Mouse (Mus musculus) thymus, adult 18-20 months (tissue): ENCODE data around the gene Foxo1.

Experiments used
- DNase-seq, 2 experiments: peaks; one replicate each; pipeline ENCODE4 v3.0.0; 2022; ENCODE audit warnings: mixed read lengths in 2 of 2

The Foxo1 gene

GRCm38 (mm10) chr3:52267652-52268486 lies at the start of gene Foxo1:
Foxo1 (plus strand) TSS chr3:52268336.
- DNase-seq = peak; percentile 73 to 81

GRCm38 (mm10) chr3:52218864-52219263 lies 49.3 kb upstream of the Foxo1 start:
- no peak for DNase-seq

DNA sequence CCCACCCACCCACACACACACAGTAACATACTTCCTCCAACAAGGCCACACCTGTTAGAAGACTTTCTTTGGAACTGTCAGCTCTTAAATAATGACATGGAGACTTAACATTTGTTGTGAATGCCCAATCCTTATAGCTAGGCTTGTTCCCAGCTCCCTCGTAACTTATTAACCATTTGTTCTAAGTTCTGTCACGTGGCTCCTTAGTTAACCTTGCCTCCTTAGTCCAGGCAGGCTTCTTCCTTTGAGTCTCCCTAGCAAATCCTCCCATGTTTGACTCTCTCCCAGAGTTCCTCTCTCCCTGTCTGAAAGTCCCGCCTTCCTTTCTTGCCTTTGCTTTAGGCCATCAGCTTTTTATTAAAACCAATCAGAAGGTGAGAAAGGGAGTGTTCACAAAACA lies 47.1 kb upstream of the Foxo1 start:
- no peak for DNase-seq

DNA sequence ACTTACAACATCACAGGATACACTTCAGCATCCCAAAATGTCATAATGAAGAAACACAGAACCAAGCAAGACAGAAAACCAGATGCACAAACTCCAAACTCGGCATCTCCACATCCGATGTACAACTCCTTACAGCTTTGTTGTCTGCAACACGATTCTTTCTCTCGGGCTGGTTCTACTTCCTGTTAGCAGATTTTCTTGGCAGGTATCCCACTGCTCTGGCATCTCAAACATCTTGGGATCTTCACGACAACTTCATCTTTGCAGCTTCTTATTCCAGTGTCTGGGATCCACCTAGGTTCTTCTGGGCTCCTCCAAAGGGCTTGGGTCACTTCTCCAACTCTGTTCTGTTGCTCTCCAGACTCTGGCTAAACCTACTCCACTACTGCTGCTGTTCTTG lies 46.2 kb upstream of the Foxo1 start:
- no peak for DNase-seq

DNA sequence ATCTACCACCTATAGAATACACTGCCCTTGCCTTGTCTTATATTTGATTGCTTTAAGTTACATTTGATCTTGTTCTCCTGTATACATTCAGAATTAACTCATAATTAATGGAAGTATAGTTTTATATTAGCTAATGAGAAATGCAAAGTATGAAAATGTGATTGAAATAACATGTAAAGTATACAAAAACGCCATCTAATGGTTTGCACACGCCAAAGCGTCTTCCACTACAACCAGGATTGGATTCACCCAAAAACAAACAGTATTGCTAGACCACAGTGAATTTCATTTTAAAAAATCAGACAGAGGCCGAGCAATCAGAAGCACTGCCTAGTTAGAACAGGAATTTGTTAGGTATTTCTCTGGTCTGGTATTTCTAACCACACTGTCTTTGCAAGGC lies 31.6 kb upstream of the Foxo1 start:
- DNase-seq = no peak

- no peak for DNase-seq
These were observed 31.0 kb upstream of the Foxo1 start for GRCm38 (mm10) chr3:52237136-52237535.

DNA sequence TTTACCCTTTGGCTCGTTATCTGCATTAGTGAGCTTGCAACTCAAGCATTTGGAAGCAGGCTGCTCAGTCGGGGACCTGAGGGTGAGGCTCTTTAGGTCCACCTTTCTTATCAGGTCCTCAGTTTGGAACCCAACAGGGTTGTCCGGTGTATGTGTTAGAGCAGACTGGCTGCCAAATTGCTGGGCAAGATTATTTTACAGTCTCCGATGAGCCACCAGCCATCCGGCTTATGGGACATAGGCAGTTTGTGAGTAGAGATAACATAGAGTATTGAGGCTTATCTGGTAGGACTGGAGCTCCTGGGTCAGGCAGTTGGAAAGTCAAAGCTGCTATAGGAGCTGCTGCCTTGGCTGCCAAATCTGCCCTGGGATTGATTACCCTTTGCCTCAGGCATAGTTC lies 27.1 kb upstream of the Foxo1 start:
- no peak for DNase-seq

DNA sequence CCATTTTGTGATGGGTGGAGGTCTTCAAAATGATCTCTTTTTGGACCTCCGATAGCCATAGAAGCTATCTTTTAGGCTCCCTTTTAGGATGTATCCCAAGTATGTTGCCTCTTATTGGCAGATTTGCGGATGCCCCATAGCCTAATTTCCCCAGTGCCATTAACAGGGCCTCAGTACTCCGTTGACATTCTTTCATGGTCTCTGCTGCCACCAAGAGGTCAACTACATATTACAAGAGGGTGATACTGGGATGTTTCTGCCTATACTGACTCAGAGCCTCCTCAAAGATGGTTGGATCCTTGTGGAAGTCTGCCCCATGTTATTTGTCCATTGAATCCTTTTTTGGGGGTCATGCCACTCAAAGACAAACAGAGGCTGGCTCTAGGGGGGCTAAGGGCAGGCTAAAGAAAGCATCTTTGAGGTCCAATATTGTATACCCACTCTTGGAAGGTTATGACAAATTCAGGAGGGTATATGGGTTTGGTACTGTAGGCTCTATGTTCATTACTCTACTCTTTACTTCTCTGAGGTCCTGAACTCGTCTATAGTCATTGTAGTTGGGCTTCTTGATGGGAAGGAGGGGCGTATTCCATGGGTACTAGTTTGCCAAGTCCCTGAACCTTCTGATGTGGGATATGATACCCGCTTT lies 25.6 kb upstream of the Foxo1 start:
- DNase-seq = peak; percentile 11 to 28

DNA sequence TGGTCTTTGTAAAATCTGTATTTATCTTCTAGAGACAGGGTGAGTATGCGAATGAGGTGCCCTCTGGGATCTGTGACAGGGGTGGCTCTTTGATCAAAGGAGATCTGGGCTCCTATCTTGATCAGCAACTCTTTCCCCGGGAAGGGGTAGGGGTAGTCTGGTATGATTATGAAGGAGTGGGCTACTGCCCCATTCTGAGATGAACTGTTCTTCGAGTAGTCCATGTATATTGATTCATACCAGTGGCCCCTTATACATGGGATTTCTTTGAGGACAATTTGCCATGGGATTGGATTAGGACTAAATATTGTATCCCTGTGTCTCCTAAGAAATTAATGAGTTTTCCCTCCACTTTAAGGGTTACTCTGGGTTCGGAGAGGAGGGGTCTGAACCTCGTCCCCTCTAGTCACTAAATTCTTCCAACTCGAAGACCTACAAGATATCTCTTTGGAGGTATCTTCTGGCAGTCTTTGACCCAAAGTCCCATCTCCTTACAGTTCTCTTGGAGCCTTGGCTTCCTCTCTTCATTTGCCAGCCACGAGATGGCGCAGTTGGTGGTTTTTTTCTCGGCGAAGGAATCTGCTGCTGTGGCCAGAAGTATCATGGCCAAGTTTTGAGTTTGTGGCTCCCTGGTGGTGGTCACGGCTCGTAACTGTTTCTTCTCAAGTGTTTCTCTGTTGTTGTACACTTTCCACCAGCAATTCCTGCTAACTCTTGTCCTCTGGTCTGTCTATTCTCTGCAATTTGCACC lies 24.7 kb upstream of the Foxo1 start:
- no peak for DNase-seq

DNA sequence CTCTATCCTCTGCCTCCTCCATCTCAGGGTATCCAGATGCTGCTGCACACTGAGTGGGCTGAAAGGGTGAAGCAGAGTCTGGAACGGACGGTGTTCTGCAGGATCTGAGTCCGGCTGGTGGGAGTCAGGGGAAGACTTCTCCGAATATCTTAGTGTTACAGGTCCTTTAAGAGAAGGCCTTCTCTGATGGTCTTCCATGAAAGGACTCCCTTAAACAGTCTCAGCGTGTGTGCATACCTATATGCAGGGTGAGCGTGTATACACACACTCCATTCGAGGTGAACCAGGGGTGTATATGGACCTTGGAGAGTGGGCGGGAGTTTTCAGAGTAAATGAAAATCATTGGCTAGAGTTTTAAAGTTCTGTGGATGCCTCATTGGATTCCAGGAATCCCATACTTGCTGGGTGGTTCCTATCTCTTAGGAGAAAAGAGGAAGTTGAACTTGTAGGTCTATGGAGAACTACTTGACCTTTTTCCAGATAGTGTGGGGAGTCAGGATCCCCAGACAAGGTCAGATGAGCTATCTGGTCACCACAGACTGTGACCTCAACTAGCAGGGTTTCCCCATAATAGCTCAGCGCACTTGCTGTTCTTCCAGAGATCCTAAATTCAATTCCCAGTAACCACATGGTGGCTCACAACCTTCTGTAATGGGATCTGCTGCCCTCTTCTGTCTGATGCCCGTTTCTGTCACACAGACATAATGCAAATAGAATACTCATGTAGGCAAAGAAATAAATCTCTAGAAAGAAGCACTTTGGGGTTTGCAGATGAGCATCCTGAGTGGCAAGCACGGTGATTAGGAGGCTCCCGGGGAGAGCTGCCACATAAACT lies 21.9 kb upstream of the Foxo1 start:
- DNase-seq = no peak

DNA sequence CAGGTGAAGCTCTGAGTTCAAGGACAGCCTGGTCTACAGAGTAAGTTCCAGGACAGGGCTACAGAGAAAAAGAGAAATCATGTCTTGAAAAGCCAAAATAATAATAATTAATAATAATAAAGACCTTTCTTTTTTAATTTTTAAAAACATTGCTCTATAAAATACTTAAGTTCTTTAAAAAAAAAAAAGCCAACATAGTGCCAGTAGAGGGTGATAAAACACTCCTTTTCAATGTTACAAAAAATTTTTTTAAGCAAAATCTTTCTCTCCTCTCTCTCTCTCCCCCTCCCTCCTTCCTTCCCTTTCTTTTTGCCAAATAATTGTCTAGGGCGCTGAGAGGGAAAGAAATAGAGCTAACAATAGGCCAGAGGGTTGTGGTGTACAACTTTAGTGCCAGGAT lies 17.0 kb upstream of the Foxo1 start:
- no peak for DNase-seq

GRCm38 (mm10) chr3:52253656-52254461 lies 14.3 kb upstream of the Foxo1 start:
- no peak for DNase-seq

DNA sequence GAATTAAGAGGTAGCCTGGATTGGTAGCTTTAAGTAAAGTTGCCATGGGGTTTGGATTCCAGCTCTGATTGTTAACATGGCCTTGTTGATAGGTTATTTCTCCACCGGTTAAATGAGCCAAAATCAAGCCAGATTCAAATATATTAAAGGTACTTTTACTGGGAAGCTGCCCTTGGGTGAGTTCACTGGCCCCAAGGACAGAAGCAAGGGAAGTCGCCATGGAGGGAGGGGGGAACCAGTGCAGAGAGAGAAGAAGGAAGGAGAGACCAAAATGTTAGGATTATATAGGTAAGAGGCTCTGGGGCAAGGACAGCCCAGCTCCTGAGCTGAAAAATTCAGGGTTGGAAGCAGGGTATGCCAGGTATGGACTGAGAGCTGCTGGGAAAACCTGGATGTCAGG lies 13.6 kb upstream of the Foxo1 start:
- no peak for DNase-seq

GRCm38 (mm10) chr3:52257782-52258441 lies 10.2 kb upstream of the Foxo1 start:
- DNase-seq = peak; percentile 18 to 43

- no peak for DNase-seq
These were observed 9.6 kb upstream of the Foxo1 start for GRCm38 (mm10) chr3:52258532-52258931.

- DNase-seq = peak; percentile 41 to 46
These were observed 5.5 kb upstream of the Foxo1 start for GRCm38 (mm10) chr3:52262431-52263161.

GRCm38 (mm10) chr3:52264354-52264753 lies 3.8 kb upstream of the Foxo1 start:
- no peak for DNase-seq

DNA sequence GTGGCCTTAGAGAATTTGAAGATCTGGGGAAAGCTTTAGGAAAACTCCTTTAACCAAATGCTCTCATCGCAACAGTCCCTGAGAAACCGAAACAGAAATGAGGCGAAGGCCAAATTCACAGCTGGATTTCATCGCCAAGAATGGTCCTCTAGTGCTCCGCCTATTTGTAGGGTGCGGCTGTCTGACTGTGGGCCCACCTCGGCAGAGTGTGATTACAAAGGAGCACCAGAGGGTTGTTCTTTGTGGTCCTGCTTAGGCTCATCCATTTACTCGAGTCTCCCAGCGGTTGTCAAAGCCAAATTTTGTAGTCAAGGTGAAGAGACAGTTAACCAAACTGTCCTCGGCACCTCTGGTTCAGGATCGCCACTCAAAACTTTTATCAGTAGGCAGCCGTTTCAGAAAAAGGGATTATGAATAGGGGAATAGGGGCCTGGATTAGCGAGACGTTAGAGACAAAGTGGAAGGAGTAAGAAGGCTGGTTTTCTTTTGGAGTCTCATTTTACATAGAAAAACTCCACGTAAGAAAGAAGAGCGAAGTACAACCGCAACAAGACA lies 1.5 kb upstream of the Foxo1 start:
- peak in 1 of 2 experiments; percentile 7 for DNase-seq

- peak; percentile 13 to 35 for DNase-seq
These were observed 864 bp upstream of the Foxo1 start for GRCm38 (mm10) chr3:52267293-52267651.

DNA sequence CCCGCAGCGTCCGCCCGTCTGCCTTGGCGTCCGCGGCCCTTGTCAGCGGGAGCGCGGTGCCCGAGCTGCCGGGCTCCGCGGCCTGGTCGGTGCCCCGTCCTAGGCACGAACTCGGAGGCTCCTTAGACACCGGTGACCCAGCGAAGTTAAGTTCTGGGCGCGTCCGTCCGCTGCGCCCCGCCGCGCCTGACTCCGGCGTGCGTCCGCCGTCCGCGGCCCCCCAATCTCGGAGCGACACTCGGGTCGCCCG lies 276 bp downstream of the Foxo1 start:
- no peak for DNase-seq
